In the genomic region with DNA sequence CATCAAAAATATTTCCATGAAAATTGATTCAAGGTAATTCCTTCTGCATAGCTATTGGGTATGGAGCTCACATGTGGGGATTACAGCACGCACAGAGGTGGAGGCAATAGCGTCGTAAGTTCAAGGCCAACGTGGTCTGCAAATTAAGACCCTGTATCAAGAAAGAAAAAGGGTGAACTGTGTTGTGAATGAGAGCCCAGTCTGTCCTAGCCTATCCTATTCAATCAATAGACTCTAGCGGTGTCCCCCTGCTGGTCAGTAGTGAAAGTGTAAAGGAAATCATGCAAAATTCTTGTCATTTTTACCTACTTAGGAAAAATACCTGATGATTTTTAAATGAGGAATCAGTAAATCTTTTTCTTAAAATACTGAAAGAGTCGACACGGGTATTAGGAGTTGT, we compare ENCODE assay signal across 8 mouse cellular contexts. TPM values are rescaled to one million over a fixed set of nuclear protein-coding genes. Genes with fewer than 3 reads are reported as not detected.
DNase-seq lines count a peak whose midpoint lies in the region; ATAC-seq and TF ChIP-seq lines count a peak whose summit lies in the region.

No protein-coding gene starts in this region.

- 0 out of 2 replicates have a peak, but pooled peaks have one; percentile 7 for TF ChIP-seq CTCF in liver, adult 2 months (IDR thresholded peaks at IDR 0.05; ENCODE audit: low read depth, low read length)
- peak; percentile 79 for TF ChIP-seq CTCF in intestine, postnatal 0 days (IDR thresholded peaks at IDR 0.05; ENCODE audit: low read depth)

- H3K9me3 ChIP-seq in liver, embryonic 12.5 days (replicated peaks): no peaks in the 10 kb centered on the region
- no peaks in the 10 kb centered on the region for H3K9me3 ChIP-seq in intestine, postnatal 0 days (ENCODE audit: control insufficient read depth)
- no peaks in the 10 kb centered on the region for H3K9me3 ChIP-seq in midbrain, embryonic 11.5 days (ENCODE audit: control insufficient read depth, low read length)

- 21% methylated on average over 7 of the region's 7 CpGs for WGBS in liver, adult 2 months
- WGBS in liver, embryonic 12.5 days (ENCODE audit: insufficient replicate concordance): 37% methylated on average over 7 of the region's 7 CpGs
- 40% methylated on average over 7 of the region's 7 CpGs for WGBS in intestine, postnatal 0 days
- 36% methylated on average over 7 of the region's 7 CpGs for WGBS in midbrain, embryonic 11.5 days

- no peak overlapping the region for H3K4me3 ChIP-seq in liver, adult 2 months (ENCODE audit: insufficient read depth, low read depth, low read length)
- H3K4me3 ChIP-seq in liver, embryonic 12.5 days: no peak overlapping the region
- H3K4me3 ChIP-seq in intestine, postnatal 0 days (ENCODE audit: low read depth, low read length): no peak overlapping the region
- no peak overlapping the region for H3K4me3 ChIP-seq in midbrain, embryonic 11.5 days (ENCODE audit: low read depth, low read length)

- no peak for ATAC-seq in liver, embryonic 12.5 days
- ATAC-seq in intestine, postnatal 0 days: no peak
- ATAC-seq in midbrain, embryonic 11.5 days (ENCODE audit: low FRiP score): peak; percentile 80

- DNase-seq in liver, adult 2 months (ENCODE audit: extremely low read depth, low read depth, low spot score): peak; percentile 50
- DNase-seq in Muller cell, postnatal 12 days (ENCODE audit: inconsistent ontology term): peak; percentile 36
- DNase-seq in embryo, embryonic 11.5 days (ENCODE audit: low read depth, low spot score): peak; percentile 20
- peak; percentile 88 for DNase-seq in midbrain, embryonic 11.5 days (ENCODE audit: low spot score, missing footprints)
- no peak for DNase-seq in spleen, postnatal 14 days (ENCODE audit: low spot score in 2 of 2)
- DNase-seq in c-Kit-positive CD71-positive TER-119-positive erythroid progenitor cells, embryonic 14.5 days (ENCODE audit: low spot score): no peak

- H3K27me3 ChIP-seq in liver, adult 2 months (ENCODE audit: control insufficient read depth, insufficient read depth, low read length): no peaks in the 10 kb centered on the region
- H3K27me3 ChIP-seq in liver, embryonic 12.5 days (replicated peaks): no peaks in the 10 kb centered on the region
- no peaks in the 10 kb centered on the region for H3K27me3 ChIP-seq in intestine, postnatal 0 days (replicated peaks; ENCODE audit: control insufficient read depth, insufficient read depth, low read length)
- no peaks in the 10 kb centered on the region for H3K27me3 ChIP-seq in midbrain, embryonic 11.5 days (ENCODE audit: control insufficient read depth, insufficient read depth, low read length)

- H3K27ac ChIP-seq in liver, adult 2 months (replicated peaks; ENCODE audit: insufficient read depth, low read depth, low read length): no peak overlapping the region
- no peak overlapping the region for H3K27ac ChIP-seq in liver, embryonic 12.5 days
- no peak overlapping the region for H3K27ac ChIP-seq in intestine, postnatal 0 days (ENCODE audit: low read depth, low read length)
- no peak overlapping the region for H3K27ac ChIP-seq in midbrain, embryonic 11.5 days (ENCODE audit: low read depth, low read length)

- TF ChIP-seq POLR2A in liver, adult 2 months (IDR thresholded peaks at IDR 0.05; ENCODE audit: extremely low read depth, insufficient read depth, low read length): no peak

- H3K79me2 ChIP-seq in liver, adult 2 months (ENCODE audit: control insufficient read depth, insufficient read depth, low read length): no peaks in the 10 kb centered on the region

- H3K36me3 ChIP-seq in liver, adult 2 months (ENCODE audit: control insufficient read depth, insufficient read depth, low read length): peaks cover 8% of the 10 kb centered on the region
- 0 out of 2 replicates have a peak, but pooled peaks cover 2% of the 10 kb centered on the region for H3K36me3 ChIP-seq in liver, embryonic 12.5 days
- H3K36me3 ChIP-seq in intestine, postnatal 0 days (ENCODE audit: control insufficient read depth, insufficient read depth): 0 out of 2 replicates have a peak, but pooled peaks cover 3% of the 10 kb centered on the region
- H3K36me3 ChIP-seq in midbrain, embryonic 11.5 days (ENCODE audit: control insufficient read depth, insufficient read depth, low read length): peaks cover 3% of the 10 kb centered on the region; the same call in 1 of the 2 replicates

- no peaks in the 10 kb centered on the region; the same call in 1 of the 2 replicates for H3K4me1 ChIP-seq in liver, adult 2 months (ENCODE audit: control insufficient read depth, insufficient read depth, low read length)
- no peaks in the 10 kb centered on the region for H3K4me1 ChIP-seq in liver, embryonic 12.5 days
- no peaks in the 10 kb centered on the region for H3K4me1 ChIP-seq in intestine, postnatal 0 days (replicated peaks; ENCODE audit: control insufficient read depth, insufficient read depth, low read length)
- H3K4me1 ChIP-seq in midbrain, embryonic 11.5 days (ENCODE audit: control insufficient read depth, insufficient read depth, low read length): no peaks in the 10 kb centered on the region

- H3K9ac ChIP-seq in liver, adult 2 months (ENCODE audit: low read depth, low read length): no peak overlapping the region
- H3K9ac ChIP-seq in liver, embryonic 12.5 days: no peak overlapping the region
- no peak overlapping the region for H3K9ac ChIP-seq in intestine, postnatal 0 days (ENCODE audit: low read depth, low read length)
- no peak overlapping the region for H3K9ac ChIP-seq in midbrain, embryonic 11.5 days (ENCODE audit: low read length)

- no peak overlapping the region for H3K4me2 ChIP-seq in liver, embryonic 12.5 days
- no peak overlapping the region for H3K4me2 ChIP-seq in intestine, postnatal 0 days (replicated peaks; ENCODE audit: low read depth)
- no peak overlapping the region for H3K4me2 ChIP-seq in midbrain, embryonic 11.5 days

RNA-seq across cellular contexts. Expression of gene Gabpa, which starts 17.3 kb away (rescaled TPM):
- 32.3 and 36.4 TPM in 2 replicates for total RNA-seq in liver, adult 2 months (2014; rRNA removed)
- polyA plus RNA-seq in liver, adult 2 months (2012; rRNA removed): 5.8 and 6.7 TPM in 2 replicates
- polyA plus RNA-seq in liver, embryonic 12.5 days (2016; fragmentation: Nextera tagmentation; extraction: Ambion mirVana): 26.0 and 26.2 TPM in 2 replicates
- polyA plus RNA-seq in intestine, postnatal 0 days (2015; fragmentation: Nextera tagmentation; extraction: Ambion mirVana): 10.8 and 12.1 TPM in 2 replicates
- polyA plus RNA-seq in midbrain, embryonic 11.5 days (2014; fragmentation: Nextera tagmentation; extraction: Ambion mirVana): 41.2 and 45.1 TPM in 2 replicates

RNA-seq across cellular contexts. Expression of gene Atp5j, which starts 18.0 kb away (rescaled TPM):
- 296 and 354 TPM in 2 replicates for total RNA-seq in liver, adult 2 months (2014; rRNA removed)
- polyA plus RNA-seq in liver, adult 2 months (2012; rRNA removed): 196 and 235 TPM in 2 replicates
- 548 and 558 TPM in 2 replicates for polyA plus RNA-seq in liver, embryonic 12.5 days (2016; fragmentation: Nextera tagmentation; extraction: Ambion mirVana)
- polyA plus RNA-seq in intestine, postnatal 0 days (2015; fragmentation: Nextera tagmentation; extraction: Ambion mirVana): 1,184 and 1,284 TPM in 2 replicates
- polyA plus RNA-seq in midbrain, embryonic 11.5 days (2014; fragmentation: Nextera tagmentation; extraction: Ambion mirVana): 778 and 822 TPM in 2 replicates

RNA-seq across cellular contexts. Expression of gene Jam2, which starts 43.5 kb away (rescaled TPM):
- total RNA-seq in liver, adult 2 months (2014; rRNA removed): 5.0 and 9.8 TPM in 2 replicates
- 2.3 and 2.4 TPM in 2 replicates for polyA plus RNA-seq in liver, adult 2 months (2012; rRNA removed)
- polyA plus RNA-seq in liver, embryonic 12.5 days (2016; fragmentation: Nextera tagmentation; extraction: Ambion mirVana): 0.92 and 1.1 TPM in 2 replicates
- 5.9 and 6.0 TPM in 2 replicates for polyA plus RNA-seq in intestine, postnatal 0 days (2015; fragmentation: Nextera tagmentation; extraction: Ambion mirVana)
- 95.1 and 102 TPM in 2 replicates for polyA plus RNA-seq in midbrain, embryonic 11.5 days (2014; fragmentation: Nextera tagmentation; extraction: Ambion mirVana)

Comparison
In these comparisons a context has a peak if more than half of its experiments do, and no peak if none do; other contexts are left out.
1. DNase-seq: peak in liver, adult 2 months (single experiment), Muller cell, postnatal 12 days (single experiment), embryo, embryonic 11.5 days (single experiment) and midbrain, embryonic 11.5 days (single experiment); none in spleen, postnatal 14 days (0 of 2) and c-Kit-positive CD71-positive TER-119-positive erythroid progenitor cells, embryonic 14.5 days (single experiment).
2. RNA of gene Jam2, which starts 43.5 kb away (polyA plus RNA-seq): 95.1 to 102 TPM in midbrain, embryonic 11.5 days; 5.9 to 6.0 TPM in intestine, postnatal 0 days, 2.3 to 2.4 TPM in liver, adult 2 months and 0.92 to 1.1 TPM in liver, embryonic 12.5 days; every median in the first group is over 10 times any median in the second.